Mouse (Mus musculus): ENCODE measurements around the gene Spata13. TPM values are rescaled to one million over a fixed set of nuclear protein-coding genes. Genes with fewer than 3 reads are reported as not detected.

Spata13 gene
- total RNA-seq, 2 experiments from 2014 or later = 3.8 to 4.3 TPM

DNA sequence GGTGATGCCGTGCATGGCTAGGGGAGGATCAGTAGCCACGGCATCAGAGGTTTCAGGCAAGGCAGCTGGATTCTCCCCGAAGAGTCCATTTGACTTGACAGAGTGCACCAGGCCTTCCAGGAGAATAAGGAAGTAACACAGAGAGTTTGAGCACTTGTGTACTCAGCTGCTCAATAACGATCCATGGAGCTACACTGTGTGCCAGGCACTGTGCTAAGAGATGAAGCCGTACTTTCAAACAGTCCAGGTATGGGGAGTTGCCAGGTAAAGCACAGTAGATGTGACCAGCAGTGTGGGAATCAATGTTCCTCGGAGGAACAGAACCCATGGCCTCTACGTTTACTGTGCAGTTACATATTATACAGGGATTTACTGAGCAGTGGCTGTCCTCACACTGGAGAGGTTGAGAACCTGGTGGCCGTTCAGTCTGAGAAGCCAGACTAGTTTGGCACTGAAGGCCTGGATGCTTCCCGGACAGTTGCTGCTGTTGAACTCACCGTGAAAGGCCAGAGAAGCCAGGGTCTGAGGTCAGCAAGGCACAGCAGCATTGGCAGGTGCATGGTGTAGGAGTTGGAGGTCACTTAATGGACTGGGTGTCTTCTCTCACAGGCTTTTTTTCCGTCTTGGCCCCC is 29.6 kb downstream of the Spata13 start:
- no peak for TF ChIP-seq CTCF (IDR thresholded peaks at IDR 0.05)
- intact Hi-C loops (cut with DNase I) = no loop called here
- H3K4me3 ChIP-seq = no peak overlapping the region

DNA sequence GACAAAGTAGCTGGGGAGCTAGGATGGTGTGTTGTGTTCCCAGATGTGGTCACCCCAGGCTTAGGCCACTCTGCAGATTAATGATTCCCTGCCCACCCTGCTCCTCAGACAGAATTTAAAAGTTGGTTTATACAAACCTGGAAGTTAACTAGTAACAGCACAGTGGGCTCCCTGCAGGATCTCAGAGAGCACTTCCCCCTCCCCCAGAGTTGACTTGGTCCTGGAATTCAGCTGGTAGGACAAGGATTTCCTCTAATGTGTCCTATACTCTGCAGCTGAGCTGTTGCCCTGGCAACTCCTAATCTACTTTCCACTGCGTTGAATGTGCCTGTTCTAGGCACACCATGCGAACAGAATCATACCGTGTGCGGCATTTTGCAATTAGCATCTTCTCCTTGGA is 30.8 kb downstream of the Spata13 start:
- H3K27ac ChIP-seq = no peak overlapping the region
- H3K4me3 ChIP-seq = no peak overlapping the region
- intact Hi-C loops (cut with DNase I) = no loop called here
- DNase-seq = no peak
- no peak for TF ChIP-seq CTCF (IDR thresholded peaks at IDR 0.05)

More for the DNA sequence above, 29.6 kb downstream of the Spata13 start:
- no peak for DNase-seq
- no peak overlapping the region for H3K27ac ChIP-seq

DNA sequence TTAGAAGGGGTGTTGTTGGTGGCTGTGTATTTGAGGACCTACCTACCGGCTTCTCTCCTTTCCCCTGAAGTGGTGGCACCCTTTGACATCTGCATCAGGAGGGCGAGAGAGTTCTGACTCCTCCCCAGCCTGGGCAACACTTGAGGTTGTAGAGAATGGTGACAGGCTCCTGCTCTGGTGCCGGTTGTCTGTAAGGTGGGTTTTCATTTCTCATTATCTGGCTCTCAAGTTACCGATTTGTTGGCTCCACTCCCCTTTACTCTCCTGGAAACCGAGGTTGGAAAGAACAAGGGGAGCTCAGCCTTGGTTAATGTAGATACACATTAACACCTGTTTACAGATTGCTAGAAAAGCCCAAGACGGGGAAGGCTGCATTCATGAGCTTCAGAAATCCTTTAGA is 31.5 kb downstream of the Spata13 start:
- DNase-seq = no peak
- intact Hi-C loops (cut with DNase I) = no loop called here
- TF ChIP-seq CTCF (IDR thresholded peaks at IDR 0.05) = no peak
- Histone ChIP-seq H3K27ac (no peak overlapping the region), H3K4me3 (no peak overlapping the region)

DNA sequence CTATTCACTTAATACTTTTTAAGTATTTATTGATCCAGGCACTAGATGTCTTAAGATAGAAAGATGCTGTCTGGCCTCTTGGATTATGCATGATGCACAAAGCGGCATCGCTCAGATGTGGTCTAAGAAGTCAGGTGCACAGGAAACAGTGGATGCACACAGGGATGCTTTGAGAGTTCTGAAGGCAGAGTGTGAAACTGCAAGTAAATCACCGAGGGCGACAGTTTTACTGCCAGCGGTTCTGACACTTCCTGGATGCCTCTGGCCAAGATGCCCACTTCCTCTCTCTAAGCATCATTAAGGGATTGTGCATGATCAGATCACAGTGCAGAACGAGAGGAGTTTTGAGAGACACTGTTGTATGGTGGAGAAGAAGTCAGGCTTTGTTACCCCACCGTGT is 32.5 kb downstream of the Spata13 start:
- intact Hi-C loops (cut with DNase I) = no loop called here
- no peak for TF ChIP-seq CTCF (IDR thresholded peaks at IDR 0.05)
- DNase-seq = no peak
- H3K4me3 ChIP-seq = no peak overlapping the region
- H3K27ac ChIP-seq = no peak overlapping the region

DNA sequence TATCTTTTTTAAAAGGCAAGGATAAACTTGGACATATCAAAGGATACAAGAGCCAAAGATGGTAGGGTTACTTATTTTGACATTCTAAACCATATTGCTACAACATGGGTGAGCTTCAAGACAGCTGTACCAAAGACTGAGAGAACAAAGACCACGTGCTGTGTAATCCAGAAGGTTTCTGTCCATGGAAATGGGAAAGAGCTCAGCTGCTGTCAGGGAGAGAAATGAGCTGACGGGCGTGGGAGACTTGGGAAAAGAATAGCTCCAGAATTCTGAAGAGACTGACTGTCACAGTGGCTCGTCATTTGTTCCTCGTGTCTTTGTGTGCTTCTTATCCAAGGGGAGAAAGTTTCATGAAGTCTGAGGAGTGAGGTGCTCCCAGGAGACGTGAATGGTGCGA is 36.4 kb downstream of the Spata13 start:
- TF ChIP-seq CTCF (IDR thresholded peaks at IDR 0.05) = no peak
- DNase-seq = no peak
- Histone ChIP-seq H3K4me3 (no peak overlapping the region), H3K27ac (no peak overlapping the region)
- intact Hi-C loops (cut with DNase I) = no loop called here

DNA sequence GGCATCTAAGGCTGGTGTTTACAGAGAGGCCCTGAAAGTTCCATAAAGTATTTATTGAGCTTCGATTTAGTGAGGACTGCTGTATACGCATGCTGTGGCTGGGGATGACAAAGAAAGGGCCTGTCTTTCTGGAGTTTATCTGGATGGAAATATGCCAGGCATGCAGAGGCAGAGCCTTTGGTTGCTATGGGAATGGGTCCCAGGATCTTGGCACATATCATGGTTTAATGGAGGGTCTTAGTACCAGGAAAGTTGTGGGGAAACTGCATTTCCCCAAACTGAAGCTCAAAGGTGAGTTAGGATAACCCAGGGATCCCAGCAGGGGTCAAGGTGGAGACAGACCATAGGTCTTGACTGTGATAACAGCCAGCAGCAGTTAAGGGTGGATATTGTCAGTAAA is 37.7 kb downstream of the Spata13 start:
- no peak overlapping the region for H3K4me3 ChIP-seq
- no peak overlapping the region for H3K27ac ChIP-seq
- intact Hi-C loops (cut with DNase I) = no loop called here
- no peak for TF ChIP-seq CTCF (IDR thresholded peaks at IDR 0.05)
- DNase-seq = no peak

DNA sequence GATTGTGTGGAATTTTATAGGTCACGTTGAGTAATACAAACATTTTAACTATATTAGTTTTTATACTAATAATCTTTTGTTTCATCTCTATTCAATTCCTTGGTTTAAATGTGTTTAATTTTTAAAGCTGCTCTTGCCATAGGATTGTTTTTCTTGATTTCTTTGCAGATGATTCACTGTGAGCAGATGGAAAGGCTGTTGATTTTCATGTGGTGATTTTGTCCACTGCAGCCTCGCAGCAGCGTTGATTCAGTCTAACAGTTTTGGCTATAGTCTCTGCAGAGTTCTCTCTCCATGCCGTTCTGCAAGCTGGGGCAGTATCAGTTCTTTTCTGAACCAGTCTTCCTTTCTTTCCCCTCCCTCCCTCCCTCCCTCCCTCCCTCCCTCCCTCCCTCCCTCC is 41.9 kb downstream of the Spata13 start:
- Histone ChIP-seq H3K4me3 (no peak overlapping the region), H3K27ac (no peak overlapping the region)
- intact Hi-C loops (cut with DNase I) = no loop called here
- no peak for DNase-seq
- TF ChIP-seq CTCF (IDR thresholded peaks at IDR 0.05) = no peak

DNA sequence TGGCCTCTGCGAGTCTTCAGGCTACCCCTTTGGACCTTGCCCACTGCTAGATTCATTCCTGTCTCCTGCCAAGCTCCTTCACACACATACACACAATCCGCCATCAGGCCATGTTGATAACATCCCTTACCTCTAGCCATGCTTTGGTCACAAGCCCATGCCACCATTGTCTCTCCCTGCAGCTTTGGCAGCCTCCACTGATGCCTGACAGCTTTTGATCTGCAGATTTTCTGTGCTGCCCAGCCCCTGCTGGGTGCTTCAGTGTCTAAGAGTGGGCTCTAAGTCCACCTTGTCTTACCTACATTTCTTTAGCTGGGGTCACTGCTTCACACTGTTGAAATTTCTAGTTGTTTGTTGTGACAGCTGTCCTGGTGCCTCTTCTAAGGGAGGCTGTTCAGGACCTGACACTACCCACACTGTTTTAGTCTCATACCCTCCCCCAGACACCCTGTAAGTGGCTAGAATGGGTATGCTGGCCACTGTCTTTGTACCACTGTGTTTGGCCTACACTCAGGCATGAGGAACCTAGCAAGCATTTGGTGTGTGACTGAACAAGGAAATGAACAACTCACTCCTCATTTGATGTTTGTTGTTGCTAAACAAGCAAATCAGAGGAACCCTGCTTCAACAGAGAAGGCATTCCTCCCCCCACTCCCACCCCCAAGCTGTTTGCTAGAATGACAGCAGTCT is 43.0 kb downstream of the Spata13 start:
- no peak overlapping the region for H3K4me3 ChIP-seq
- no peak overlapping the region for H3K27ac ChIP-seq
- no peak for TF ChIP-seq CTCF (IDR thresholded peaks at IDR 0.05)
- DNase-seq = no peak
- intact Hi-C loops (cut with DNase I) = no loop called here

DNA sequence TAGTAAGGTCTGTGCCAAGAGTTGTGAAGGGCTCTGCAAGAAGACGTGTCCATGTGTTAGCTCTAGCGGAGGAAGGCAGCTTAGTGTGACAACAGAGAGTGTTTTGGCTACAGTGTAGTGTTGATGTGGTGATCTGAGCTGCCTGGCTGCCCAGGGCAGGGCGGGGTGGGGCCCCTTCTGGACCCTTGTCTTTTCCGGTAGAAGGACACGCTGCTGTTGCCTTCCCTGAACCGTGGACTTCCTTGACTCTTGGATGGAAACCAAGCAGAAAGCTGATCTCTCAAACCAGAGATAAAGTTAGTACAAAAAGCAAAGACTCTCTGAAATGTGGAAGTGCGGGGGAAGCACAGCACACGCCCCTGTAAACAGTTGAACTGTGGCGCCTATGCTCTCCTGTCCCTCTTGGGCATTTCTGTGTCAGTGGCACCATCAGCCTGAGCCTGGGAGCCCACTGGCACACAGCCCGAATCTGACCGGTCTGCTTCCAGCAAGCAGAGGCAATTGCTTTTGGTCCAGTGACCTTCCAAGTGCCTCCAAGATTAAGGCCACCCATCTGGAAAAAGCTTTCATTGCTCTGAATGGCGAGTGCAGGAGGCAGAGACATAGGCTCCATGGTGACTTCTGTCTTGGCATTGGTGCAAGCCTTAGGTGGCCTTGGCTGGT is 48.7 kb downstream of the Spata13 start:
- intact Hi-C loops (cut with DNase I) = loop anchor here (5.0 kb wide), 1 partner anchor 45 kb away; no protein-coding TSS in a partner anchor
- no peak for TF ChIP-seq CTCF (IDR thresholded peaks at IDR 0.05)
- peak; percentile 84 for DNase-seq

DNA sequence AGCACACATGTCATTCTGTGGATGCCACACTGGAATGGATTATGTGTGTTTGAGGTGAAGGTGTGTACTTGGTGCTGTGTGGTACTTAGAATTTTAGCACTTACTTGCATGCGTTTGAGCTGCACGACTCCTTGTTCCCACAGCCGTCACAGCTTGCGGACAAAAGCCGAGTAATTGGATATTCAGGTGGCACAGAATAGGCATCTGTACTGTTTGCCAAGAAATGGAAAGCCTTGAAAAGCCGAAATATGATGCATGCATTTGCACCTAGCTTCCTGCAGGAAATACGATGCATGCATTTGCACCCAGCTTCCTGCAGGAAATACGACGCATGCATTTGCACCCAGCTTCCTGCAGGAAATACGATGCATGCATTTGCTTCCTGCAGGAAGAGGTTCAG is 50.2 kb downstream of the Spata13 start:
- intact Hi-C loops (cut with DNase I) = loop anchor here (5.0 kb wide), 1 partner anchor 47 kb away; no protein-coding TSS in a partner anchor
- no peak overlapping the region for H3K4me3 ChIP-seq
- no peak overlapping the region for H3K27ac ChIP-seq
- no peak for DNase-seq
- no peak for TF ChIP-seq CTCF (IDR thresholded peaks at IDR 0.05)

More for the DNA sequence above, 48.7 kb downstream of the Spata13 start:
- Histone ChIP-seq H3K4me3 (peak overlapping the region; percentile 52), H3K27ac (peak overlapping the region; percentile 75)

DNA sequence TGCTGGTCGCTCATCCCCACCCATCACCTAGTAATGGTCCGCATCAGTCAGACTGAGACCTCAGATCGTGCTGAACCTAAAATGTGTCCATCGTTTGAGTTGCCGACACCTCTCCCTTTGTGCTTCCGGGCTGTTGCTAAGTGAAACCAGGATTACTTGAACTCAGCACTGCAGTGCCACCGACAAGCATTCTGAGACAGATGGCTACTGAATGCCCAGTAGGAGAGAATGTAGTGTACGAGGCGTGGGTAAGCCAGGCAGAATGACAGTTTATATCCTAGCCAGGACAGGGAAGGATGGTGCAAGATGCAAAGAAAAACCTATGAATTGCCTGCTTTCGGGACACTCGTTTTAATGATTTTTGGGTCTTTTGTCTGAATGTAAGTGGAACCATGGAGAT is 52.9 kb downstream of the Spata13 start:
- intact Hi-C loops (cut with DNase I) = no loop called here
- peak overlapping the region; percentile 65 for H3K27ac ChIP-seq
- DNase-seq = no peak
- H3K4me3 ChIP-seq = peak overlapping the region; percentile 64
- TF ChIP-seq CTCF (IDR thresholded peaks at IDR 0.05) = no peak

DNA sequence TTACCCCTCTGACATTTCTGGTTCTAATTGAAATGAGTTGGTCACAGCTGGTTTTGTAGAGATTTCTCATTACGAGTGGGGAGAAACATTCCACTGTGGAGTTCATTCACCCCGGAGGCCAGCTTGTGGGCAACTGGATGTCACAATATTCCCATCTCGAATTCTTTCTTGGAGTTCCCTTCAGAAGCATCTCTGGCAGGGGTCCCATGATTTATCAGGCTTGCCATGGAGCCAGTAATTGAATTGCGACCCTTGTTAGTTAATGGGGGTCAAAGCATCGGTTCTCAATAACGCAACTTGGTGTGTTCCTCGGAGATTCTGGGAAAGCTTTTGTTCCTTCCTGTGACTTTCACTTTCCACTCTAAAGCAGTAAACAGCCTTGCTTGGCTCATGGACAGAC is 53.4 kb downstream of the Spata13 start:
- H3K4me3 ChIP-seq = peak overlapping the region; percentile 64
- DNase-seq = no peak
- no peak for TF ChIP-seq CTCF (IDR thresholded peaks at IDR 0.05)
- intact Hi-C loops (cut with DNase I) = no loop called here
- H3K27ac ChIP-seq = peak overlapping the region; percentile 65

DNA sequence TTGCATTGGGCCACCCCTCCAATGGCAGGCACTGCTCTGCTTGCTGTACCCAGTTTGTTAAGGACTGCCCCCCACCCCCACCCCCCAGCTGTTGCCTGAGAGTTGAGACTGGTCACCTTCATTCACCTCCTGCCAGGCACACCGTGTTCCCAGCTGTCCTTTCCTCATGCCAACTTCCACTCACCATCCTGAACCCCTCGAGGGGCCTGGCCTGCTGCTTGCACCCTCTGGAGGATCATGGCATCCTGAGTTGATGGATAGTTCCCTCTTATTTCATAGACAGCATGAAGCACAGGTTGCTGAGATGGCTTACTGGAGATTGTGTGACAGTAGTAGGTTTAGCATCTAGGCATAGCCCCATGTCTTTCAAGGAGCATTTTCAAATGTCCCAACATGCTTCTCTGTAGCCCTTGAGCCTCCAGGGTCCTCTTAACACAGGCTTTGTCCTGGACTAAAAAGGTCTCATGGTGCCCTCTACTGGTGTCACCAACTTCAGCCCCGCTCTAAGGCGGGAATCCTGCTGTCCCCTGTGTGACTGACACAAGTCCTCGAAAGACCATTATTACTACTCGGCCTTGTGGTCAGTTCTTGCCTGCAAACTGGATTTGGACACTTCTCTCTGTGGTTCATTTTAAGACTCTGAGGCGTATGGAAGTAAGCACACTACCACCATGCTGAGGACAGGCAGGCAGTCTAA is 54.9 kb downstream of the Spata13 start:
- Histone ChIP-seq H3K27ac (no peak overlapping the region), H3K4me3 (no peak overlapping the region)
- TF ChIP-seq CTCF (IDR thresholded peaks at IDR 0.05) = peak; percentile 80
- DNase-seq = peak; percentile 60
- intact Hi-C loops (cut with DNase I) = loop anchor here (1.0 kb wide), 1 partner anchor 163 kb away; no protein-coding TSS in a partner anchor

Measured in gastrocnemius, adult 2 months (tissue).